Mouse (Mus musculus): ENCODE data around the gene Lekr1.

Gene Lekr1

DNA sequence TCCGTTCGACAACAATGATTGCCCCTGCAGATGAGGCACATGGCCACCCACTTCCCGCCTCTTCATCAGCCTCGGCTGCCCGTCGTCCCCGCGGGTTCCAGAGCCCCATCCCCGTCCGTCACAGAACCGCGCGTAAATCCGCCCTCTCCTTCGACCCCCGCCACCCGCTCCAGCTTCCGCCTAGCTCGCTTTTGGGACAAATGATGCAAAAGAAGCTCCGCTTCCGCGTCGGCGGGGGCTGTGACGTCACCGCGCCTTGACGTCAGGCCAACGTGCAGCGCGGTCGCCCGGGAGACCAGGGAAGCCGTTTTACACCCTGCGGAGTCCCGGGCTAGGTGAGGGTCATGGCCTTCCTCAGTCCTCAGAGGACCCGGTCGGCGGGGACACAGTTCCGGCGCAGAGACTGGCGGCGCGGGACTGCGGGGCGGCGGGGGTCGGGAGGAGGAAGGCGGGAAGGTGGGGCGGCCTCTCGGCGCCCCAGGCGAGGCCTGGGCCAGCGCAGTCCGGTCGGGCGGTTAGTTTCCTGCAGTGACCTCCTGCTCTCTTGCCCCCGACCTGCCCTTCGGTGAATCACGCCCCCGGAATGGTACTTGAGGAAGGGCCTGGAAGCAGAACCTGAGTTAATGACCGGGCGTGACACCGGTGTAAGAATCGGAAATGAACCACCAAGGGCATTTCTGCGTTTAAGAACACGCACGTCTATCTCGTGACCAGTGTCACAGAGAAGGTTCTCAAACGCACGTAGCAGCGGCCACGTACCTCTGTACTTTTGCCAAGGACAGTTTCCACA is at the start of gene Lekr1:
Gene Lekr1, plus strand, starts transcription at position 252 of the 790 bp plus-strand sequence.
- peak; percentile 88 for DNase-seq (ENCODE audit: low spot score)

GRCm38 (mm10) chr3:65617507-65617906 is 48.5 kb upstream of the Lekr1 start:
- DNase-seq (ENCODE audit: low spot score): no peak

DNA sequence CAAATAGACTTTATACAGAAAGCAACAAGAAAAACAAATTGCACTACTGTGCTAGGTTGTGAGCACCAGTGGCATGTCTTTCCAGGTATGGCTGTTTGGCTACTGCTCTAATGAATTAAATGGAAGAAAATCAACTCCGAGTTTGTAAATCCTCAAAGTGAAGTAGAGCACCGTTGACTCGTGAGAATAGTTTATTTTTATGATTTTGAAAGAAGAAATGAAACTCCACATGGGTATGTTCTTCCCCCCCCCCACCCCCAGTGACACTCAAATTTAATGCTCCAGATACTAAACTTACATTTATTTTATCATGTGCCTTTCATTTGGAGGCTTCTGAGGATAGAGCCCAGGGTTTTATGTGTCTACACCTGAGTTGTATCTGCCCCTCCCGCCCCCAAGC is 46.7 kb upstream of the Lekr1 start:
- no peak for DNase-seq (ENCODE audit: low spot score)

DNA sequence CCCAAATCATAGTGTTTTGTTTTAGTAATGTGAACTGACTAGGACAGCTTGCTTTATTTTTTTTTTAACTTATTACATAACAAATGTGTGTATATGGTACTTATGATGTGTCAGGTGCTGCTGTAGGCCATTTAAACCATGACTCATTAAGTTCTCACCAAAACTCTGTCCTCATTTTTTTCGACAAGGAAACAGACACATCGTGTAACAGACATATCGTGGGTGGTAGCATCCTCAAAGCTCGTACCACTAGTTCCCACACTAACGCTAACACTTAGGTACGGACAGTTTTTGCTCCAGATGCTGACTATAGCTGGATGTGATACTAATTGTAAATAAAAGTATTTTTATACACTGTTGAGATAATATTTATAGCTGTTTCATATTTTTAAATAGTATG is 43.0 kb upstream of the Lekr1 start:
- no peak for DNase-seq (ENCODE audit: low spot score)

DNA sequence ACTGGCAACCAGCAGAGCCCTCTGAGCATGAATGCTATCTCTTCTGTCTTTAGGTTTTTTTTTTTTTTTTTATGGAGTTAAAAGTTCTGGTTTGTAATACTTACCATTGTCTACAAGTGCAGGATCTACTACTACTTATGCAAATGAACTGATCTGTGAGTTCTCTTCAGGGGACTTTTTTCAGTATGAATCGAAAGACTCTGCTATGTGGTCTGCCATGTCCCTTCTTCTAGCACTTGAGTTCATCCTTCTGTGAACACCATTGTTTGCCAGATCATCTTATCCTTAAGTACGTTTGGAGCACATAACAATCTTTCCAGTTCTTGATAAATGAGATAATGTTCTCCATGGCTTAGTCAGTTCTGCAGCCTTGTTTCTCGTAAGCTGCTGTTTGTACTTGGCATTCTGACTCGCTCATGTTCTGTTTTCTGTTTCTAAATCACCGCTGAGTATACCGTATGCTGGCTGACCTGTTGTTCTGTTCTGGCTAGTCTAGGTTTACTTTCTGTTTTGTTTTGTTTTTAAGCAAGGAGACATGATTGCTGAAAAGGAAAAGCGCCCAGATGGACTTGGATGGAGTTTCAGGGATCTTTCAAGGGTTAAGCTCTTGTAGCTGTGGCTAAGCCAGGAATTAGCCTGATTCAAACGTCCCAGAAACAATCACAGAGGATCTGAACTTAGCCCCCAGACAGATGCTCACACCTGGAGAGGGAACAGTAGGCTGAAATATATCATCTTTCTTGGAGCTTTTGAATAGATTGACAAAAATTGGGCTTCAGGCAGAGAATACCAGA is 40.3 kb upstream of the Lekr1 start:
- DNase-seq (ENCODE audit: low spot score): no peak

DNA sequence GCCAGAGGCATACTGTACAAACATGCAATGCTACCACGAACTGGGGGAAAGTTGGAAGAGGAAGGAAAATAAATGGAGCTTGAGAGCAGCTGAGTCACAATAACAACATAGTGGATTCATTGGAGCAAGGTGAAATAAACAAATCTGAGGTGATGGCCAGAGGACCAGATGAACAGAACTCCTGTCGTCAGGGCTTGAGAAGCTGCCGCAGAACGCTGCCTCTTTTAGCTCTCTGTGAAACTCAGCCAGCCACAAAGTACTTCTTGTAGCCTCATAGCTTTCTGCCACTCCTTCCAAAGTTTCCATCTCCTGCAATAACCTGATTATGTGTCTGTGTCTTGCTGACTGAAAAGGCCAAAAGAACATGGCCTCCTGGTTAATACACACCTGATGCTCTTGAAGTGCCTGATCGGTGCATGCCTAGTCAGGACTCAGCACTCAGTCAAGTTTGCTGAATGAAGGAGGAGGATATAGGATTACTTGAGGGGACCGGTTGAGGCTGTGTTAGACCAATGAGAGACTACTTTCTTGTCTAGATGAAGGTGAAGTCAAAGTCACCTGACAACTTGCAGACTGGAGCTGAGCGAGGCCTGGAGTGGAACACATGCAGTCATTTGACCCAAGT is 39.6 kb upstream of the Lekr1 start:
- DNase-seq (ENCODE audit: low spot score): no peak

- DNase-seq (ENCODE audit: low spot score): no peak
Observed at GRCm38 (mm10) chr3:65627021-65627706, 38.9 kb upstream of the Lekr1 start.

DNA sequence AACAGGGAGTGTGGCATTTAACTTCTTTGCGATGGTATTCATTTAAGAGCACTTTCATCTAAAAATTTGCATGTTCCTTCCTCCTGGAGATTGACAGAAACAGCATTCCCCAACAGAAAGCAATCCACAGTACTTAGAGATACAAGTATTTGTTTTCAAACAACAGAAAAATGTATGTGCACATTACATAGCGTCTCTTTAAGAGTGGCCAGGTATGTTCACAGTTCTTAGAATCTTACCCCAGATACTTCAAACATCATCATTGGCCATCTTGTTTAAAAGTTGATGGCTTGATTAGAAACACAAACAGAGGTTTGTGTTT is 38.4 kb upstream of the Lekr1 start:
- DNase-seq (ENCODE audit: low spot score): no peak

- no peak for DNase-seq (ENCODE audit: low spot score)
Observed at GRCm38 (mm10) chr3:65629565-65630112, 36.4 kb upstream of the Lekr1 start.

DNA sequence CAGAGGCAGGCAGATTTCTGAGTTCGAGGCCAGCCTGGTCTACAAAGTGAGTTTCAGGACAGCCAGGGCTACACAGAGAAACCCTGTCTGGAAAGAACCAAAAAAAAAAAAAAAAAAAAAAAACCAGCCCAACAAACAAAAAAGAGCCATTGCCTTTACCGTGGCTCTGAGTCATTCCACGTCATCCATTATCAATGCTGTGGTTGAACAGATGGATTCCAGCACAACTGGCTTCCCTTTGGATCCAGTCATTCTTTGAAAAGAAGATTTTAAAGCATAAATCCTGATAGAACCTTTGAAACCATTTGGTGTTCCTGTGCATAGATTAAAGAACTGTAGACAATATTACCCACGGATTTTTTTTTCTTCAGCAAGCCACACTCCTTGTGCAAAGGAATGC is 32.4 kb upstream of the Lekr1 start:
- DNase-seq (ENCODE audit: low spot score): no peak

DNA sequence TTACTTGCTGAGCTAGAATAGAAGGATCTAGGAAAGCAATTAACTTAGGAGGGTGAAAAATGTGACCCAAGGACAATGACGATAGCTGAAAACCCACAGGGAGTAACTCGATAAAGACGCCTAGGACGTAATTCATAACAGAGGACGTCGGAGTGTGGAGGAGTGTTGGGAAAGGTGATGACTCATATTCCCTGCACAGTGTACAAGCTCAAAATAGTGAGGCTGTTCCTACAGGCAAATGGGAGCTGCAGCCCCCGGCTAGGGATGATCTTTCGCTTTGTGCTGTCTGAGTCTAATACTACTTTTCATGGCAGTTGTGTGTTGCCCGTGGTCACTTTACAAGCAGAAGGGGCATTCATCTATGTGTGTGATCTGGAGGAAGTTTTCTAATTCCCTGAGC is 30.0 kb upstream of the Lekr1 start:
- DNase-seq (ENCODE audit: low spot score): peak; percentile 12

DNA sequence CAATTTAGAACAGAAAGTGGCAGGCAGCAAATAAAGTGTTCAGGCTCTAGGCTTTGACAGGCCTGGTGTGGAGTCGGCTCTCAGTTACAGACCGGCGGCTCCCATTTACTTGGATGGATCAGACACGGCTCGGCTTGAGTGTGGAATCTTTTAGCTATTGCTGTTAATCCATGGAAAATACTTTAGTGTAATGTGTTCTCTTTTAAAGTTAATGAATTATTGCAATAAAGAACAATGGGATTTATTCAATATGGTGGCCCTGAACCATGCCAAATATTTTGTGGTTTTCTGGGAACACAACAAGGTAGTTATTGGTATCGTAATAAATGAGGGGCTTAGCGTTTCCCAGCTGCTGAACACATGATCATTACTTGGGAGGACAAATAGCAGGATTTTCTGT is 28.7 kb upstream of the Lekr1 start:
- no peak for DNase-seq (ENCODE audit: low spot score)

- no peak for DNase-seq (ENCODE audit: low spot score)
Observed at GRCm38 (mm10) chr3:65638896-65639295, 27.1 kb upstream of the Lekr1 start.

DNA sequence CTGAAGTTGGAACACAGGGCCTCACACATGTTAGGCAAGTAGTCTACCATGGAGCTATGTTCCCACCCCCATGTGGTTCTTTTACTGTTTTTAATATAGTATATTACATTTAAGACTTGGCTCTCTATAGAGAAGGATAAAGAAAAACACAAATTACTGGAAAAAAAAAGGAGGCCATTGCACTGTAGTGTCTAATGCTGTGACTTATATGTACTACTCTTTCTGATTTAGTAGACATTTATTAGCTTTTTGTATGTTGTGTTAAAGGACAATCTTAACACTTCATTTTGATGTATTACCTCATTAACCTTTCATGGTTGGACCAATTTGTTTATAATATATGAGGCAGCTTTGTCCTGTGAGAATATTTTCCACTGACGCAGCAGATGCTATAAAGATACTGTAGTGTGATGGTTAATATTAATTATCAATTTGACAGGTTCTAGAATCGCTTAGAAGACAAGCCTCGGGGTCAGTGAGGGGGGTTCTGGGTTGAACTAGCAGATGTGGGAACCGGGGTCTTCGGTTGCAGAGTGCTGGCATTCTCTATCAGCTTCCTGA is 26.5 kb upstream of the Lekr1 start:
- no peak for DNase-seq (ENCODE audit: low spot score)

GRCm38 (mm10) chr3:65642959-65643358 is 23.1 kb upstream of the Lekr1 start:
- no peak for DNase-seq (ENCODE audit: low spot score)

- no peak for DNase-seq (ENCODE audit: low spot score)
Observed at GRCm38 (mm10) chr3:65643654-65644053, 22.4 kb upstream of the Lekr1 start.

- no peak for DNase-seq (ENCODE audit: low spot score)
Observed at GRCm38 (mm10) chr3:65647592-65647991, 18.4 kb upstream of the Lekr1 start.

GRCm38 (mm10) chr3:65648913-65649312 is 17.1 kb upstream of the Lekr1 start:
- DNase-seq (ENCODE audit: low spot score): no peak

DNA sequence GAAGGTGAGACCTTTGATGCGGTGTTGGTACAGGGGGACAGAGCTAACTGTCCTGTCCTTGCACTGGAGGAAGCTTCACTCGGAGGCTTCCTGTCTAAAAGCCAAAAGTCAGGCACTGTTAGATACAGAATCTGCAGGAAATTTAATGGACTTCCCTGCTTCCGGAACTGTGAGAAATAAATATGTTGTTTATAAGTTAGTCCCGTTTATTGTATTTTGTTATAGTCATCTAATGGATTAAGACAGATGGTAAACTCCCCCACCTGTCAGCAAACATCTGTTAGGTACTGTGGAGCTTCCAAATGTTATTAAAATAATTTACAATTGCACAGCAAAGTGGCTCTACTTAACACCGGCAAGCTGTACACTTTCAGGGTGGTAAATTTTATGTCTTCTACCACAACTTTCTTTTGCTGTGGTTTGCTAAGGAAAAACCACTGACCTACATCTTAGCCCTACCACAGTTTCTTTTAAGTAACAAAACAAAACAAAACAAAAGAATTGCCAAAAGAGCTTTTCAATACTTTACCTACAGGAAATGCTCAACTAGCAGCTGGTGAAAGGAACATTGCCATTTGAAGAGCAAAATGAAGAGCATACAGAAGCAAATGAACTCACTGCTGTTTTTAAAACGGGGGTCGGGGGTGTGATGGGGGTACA is 15.7 kb upstream of the Lekr1 start:
- DNase-seq (ENCODE audit: low spot score): no peak

GRCm38 (mm10) chr3:65654541-65655206 is 11.4 kb upstream of the Lekr1 start:
- no peak for DNase-seq (ENCODE audit: low spot score)

DNA sequence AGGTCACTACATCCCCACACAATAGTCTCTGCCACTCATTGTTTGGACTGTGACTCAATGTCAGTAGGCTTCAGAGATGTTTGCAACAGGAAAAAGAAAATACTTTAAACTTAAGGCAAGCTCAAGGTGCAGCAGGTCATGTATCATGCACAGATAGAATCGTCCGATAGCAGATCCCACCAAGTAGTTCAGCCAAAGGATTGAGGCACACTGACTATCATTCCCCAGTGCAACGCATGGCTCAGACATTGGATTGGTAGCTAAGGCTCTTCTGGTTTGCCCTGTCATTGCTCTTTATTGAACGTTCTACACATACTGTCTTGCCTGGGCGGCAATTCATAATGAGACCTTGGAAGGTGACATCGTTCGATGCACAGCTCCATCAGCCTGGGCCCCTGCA is 9.6 kb upstream of the Lekr1 start:
- DNase-seq (ENCODE audit: low spot score): no peak

Data from ovary, postnatal 36 days (tissue).